8 mouse cellular contexts compared by ENCODE assay signal in genomic region chr4:103120395-103120794, GRCm38 (mm10). TPM values are rescaled to one million over a fixed set of nuclear protein-coding genes. Genes with fewer than 3 reads are reported as not detected.
DNase-seq lines count a peak whose midpoint lies in the region; ATAC-seq and TF ChIP-seq lines count a peak whose summit lies in the region.

No protein-coding gene starts in this region.

- 35% methylated on average over 3 of the region's 3 CpGs for WGBS in kidney, embryonic 15.5 days
- 34% methylated on average over 3 of the region's 3 CpGs for WGBS in intestine, embryonic 14.5 days

- TF ChIP-seq CTCF in cortical plate, adult 2 months (IDR thresholded peaks at IDR 0.05; ENCODE audit: extremely low read depth, insufficient read depth, low read length): no peak

- peak overlapping the region; percentile 96 for H3K4me3 ChIP-seq in kidney, embryonic 15.5 days (replicated peaks)
- H3K4me3 ChIP-seq in cortical plate, adult 2 months (ENCODE audit: insufficient read depth, low read length): peak overlapping the region; percentile 42; the same call in 1 of the 2 replicates
- H3K4me3 ChIP-seq in intestine, embryonic 14.5 days (ENCODE audit: low read depth, low read length): peak overlapping the region; percentile 90

- H3K4me1 ChIP-seq in kidney, embryonic 15.5 days: peaks cover 25% of the 10 kb centered on the region
- peaks cover 6% of the 10 kb centered on the region; the same call in 1 of the 2 replicates for H3K4me1 ChIP-seq in cortical plate, adult 2 months (ENCODE audit: control insufficient read depth, insufficient read depth, low read length)
- H3K4me1 ChIP-seq in intestine, embryonic 14.5 days (replicated peaks; ENCODE audit: control insufficient read depth, insufficient read depth, low read length): peaks cover 27% of the 10 kb centered on the region

- H3K9me3 ChIP-seq in kidney, embryonic 15.5 days (replicated peaks): no peaks in the 10 kb centered on the region
- no peaks in the 10 kb centered on the region for H3K9me3 ChIP-seq in intestine, embryonic 14.5 days (ENCODE audit: control insufficient read depth, low read length)

- ATAC-seq in kidney, embryonic 15.5 days (replicated peaks; ENCODE audit: low FRiP score): no peak
- no peak for ATAC-seq in intestine, embryonic 14.5 days (replicated peaks; ENCODE audit: low FRiP score, low TSS enrichment, low read depth)
- 0 out of 2 replicates have a peak, but pooled peaks have one; percentile 1 for ATAC-seq in monocyte, adult 5-6 weeks (replicated peaks; ENCODE audit: insufficient number of reproducible peaks, low FRiP score, low TSS enrichment, poor library complexity, severe bottlenecking)

- H3K27ac ChIP-seq in kidney, embryonic 15.5 days: peak overlapping the region; percentile 99; the same call in 1 of the 2 replicates
- no peak overlapping the region for H3K27ac ChIP-seq in cortical plate, adult 2 months (ENCODE audit: insufficient read depth, low read length)
- H3K27ac ChIP-seq in intestine, embryonic 14.5 days (ENCODE audit: low read depth): no peak overlapping the region

- no peak for TF ChIP-seq POLR2A in cortical plate, adult 2 months (IDR thresholded peaks at IDR 0.05; ENCODE audit: extremely low read depth, insufficient read depth, low read length)

- H3K27me3 ChIP-seq in kidney, embryonic 15.5 days: no peaks in the 10 kb centered on the region
- no peaks in the 10 kb centered on the region for H3K27me3 ChIP-seq in intestine, embryonic 14.5 days (replicated peaks; ENCODE audit: control insufficient read depth, insufficient read depth, low read length)

- H3K9ac ChIP-seq in kidney, embryonic 15.5 days: peak overlapping the region; percentile 94; the same call in 1 of the 2 replicates
- H3K9ac ChIP-seq in intestine, embryonic 14.5 days (ENCODE audit: low read length): peak overlapping the region; percentile 94

- no peak for DNase-seq in kidney, postnatal 36 days
- no peak for DNase-seq in intestine, embryonic 14.5 days (ENCODE audit: low spot score)
- no peak for DNase-seq in adrenal gland, postnatal 14 days
- DNase-seq in layer of hippocampus, postnatal 10 days (ENCODE audit: low spot score in 2 of 2): no peak
- DNase-seq in right cerebral cortex, adult 18-20 months: no peak

- H3K4me2 ChIP-seq in kidney, embryonic 15.5 days: peak overlapping the region; percentile 69
- H3K4me2 ChIP-seq in intestine, embryonic 14.5 days (ENCODE audit: low read length): peak overlapping the region; percentile 69

- peaks cover 13% of the 10 kb centered on the region; the same call in 1 of the 2 replicates for H3K36me3 ChIP-seq in kidney, embryonic 15.5 days
- H3K36me3 ChIP-seq in intestine, embryonic 14.5 days (ENCODE audit: control insufficient read depth, insufficient read depth, low read length): peaks cover 9% of the 10 kb centered on the region

RNA-seq across cellular contexts. Expression of gene Wdr78, which starts 6.0 kb away (rescaled TPM):
- 3.5 and 4.0 TPM in 2 replicates for polyA plus RNA-seq in kidney, embryonic 15.5 days (2015; fragmentation: Nextera tagmentation; extraction: Ambion mirVana)
- 5.9 and 6.8 TPM in 2 replicates for polyA plus RNA-seq in cortical plate, adult 2 months (2012; rRNA removed)
- polyA plus RNA-seq in intestine, embryonic 14.5 days (2014; fragmentation: Nextera tagmentation; extraction: Ambion mirVana): 2.0 TPM in 2 replicates
- total RNA-seq in monocyte, adult 5-6 weeks (2017): 0.75 to 1.4 TPM (median 0.86 TPM) in 3 replicates
- total RNA-seq in adrenal gland, postnatal 14 days (2021): 2.4 and 3.6 TPM in 2 replicates
- 10 to 100 TPM in 1 of 2 experiments, 1 to 10 TPM in 1; 9.3 to 10.9 TPM for total RNA-seq in layer of hippocampus, postnatal 10 days (2021)

RNA-seq across cellular contexts. Expression of gene Mier1, which starts 6.2 kb away (rescaled TPM):
- 45.1 and 45.8 TPM in 2 replicates for polyA plus RNA-seq in kidney, embryonic 15.5 days (2015; fragmentation: Nextera tagmentation; extraction: Ambion mirVana)
- 27.0 and 34.3 TPM in 2 replicates for polyA plus RNA-seq in cortical plate, adult 2 months (2012; rRNA removed)
- 39.9 and 40.3 TPM in 2 replicates for polyA plus RNA-seq in intestine, embryonic 14.5 days (2014; fragmentation: Nextera tagmentation; extraction: Ambion mirVana)
- total RNA-seq in monocyte, adult 5-6 weeks (2017): 169 to 216 TPM (median 182 TPM) in 3 replicates
- total RNA-seq in adrenal gland, postnatal 14 days (2021): 68.2 and 71.1 TPM in 2 replicates
- 10 to 100 TPM; 45.8 to 53.8 TPM for total RNA-seq in layer of hippocampus, postnatal 10 days (2021)

Comparison
In these comparisons a context has a peak if more than half of its experiments do, and no peak if none do; other contexts are left out.
1. H3K4me3 ChIP-seq: peak in every context shown above with its lines; median percentile 96 in kidney, embryonic 15.5 days; 90 in intestine, embryonic 14.5 days; 42 in cortical plate, adult 2 months.